Mouse (Mus musculus) liver, postnatal 0 days (tissue): Measurements from ENCODE around the gene Top2a.

ENCODE experiments used
- CTCF ChIP-seq: sonication (generic); IDR thresholded peaks from 2 replicates; pipeline ENCODE4 v1.5.1; 2016; ENCODE audit warnings: antibody characterized with exemption, low read depth
- EP300 ChIP-seq: IDR thresholded peaks from 2 replicates; pipeline ENCODE4 v1.6.1; 2016; ENCODE audit warnings: antibody characterized with exemption, low read depth, mild to moderate bottlenecking

GRCm38 (mm10) chr11:99026899-99027440, 3.0 kb upstream of the Top2a start:
- TF ChIP-seq CTCF (peak; percentile 32), EP300 (no peak)
